Mouse (Mus musculus): Measurements from ENCODE around the gene Fanci.

Gene Fanci

GRCm38 (mm10) chr7:79464776-79465420, 73.2 kb downstream of the Fanci start:
- DNase-seq, result peak; percentile 22

- no peak for DNase-seq
Observed at GRCm38 (mm10) chr7:79465461-79466044, 73.8 kb downstream of the Fanci start.

GRCm38 (mm10) chr7:79466053-79466901, 74.5 kb downstream of the Fanci start, which contains the start of gene Polg:
TSS of gene Polg (minus strand) at chr7:79466362.
- peak; percentile 99 for DNase-seq

GRCm38 (mm10) chr7:79467951-79468350, 76.2 kb downstream of the Fanci start:
- DNase-seq, result no peak

- no peak for DNase-seq
Observed at GRCm38 (mm10) chr7:79468994-79469393, 77.3 kb downstream of the Fanci start.

GRCm38 (mm10) chr7:79469766-79470165, 78.0 kb downstream of the Fanci start:
- no peak for DNase-seq

- DNase-seq, result no peak
Observed at GRCm38 (mm10) chr7:79470718-79471117, 79.0 kb downstream of the Fanci start.

- DNase-seq, result no peak
Observed at GRCm38 (mm10) chr7:79471436-79471835, 79.7 kb downstream of the Fanci start.

- no peak for DNase-seq
Observed at GRCm38 (mm10) chr7:79472792-79473191, 81.1 kb downstream of the Fanci start.

- DNase-seq, result no peak
Observed at GRCm38 (mm10) chr7:79473496-79474194, 81.9 kb downstream of the Fanci start.

GRCm38 (mm10) chr7:79474831-79475399, 83.2 kb downstream of the Fanci start:
- DNase-seq, result no peak

- no peak for DNase-seq
Observed at GRCm38 (mm10) chr7:79486528-79486927, 94.8 kb downstream of the Fanci start.

- DNase-seq, result peak; percentile 41
Observed at GRCm38 (mm10) chr7:79493915-79494314, 102.2 kb downstream of the Fanci start.

- DNase-seq, result peak; percentile 87
Observed at GRCm38 (mm10) chr7:79495988-79496815, 104.5 kb downstream of the Fanci start.

- DNase-seq, result no peak
Observed at GRCm38 (mm10) chr7:79496816-79497328, 105.1 kb downstream of the Fanci start.

- no peak for DNase-seq
Observed at GRCm38 (mm10) chr7:79497701-79498115, 106.0 kb downstream of the Fanci start.

- DNase-seq, result no peak
Observed at GRCm38 (mm10) chr7:79498356-79498755, 106.6 kb downstream of the Fanci start.

- peak; percentile 52 for DNase-seq
Observed at GRCm38 (mm10) chr7:79498965-79499595, 107.4 kb downstream of the Fanci start.

Data from kidney, postnatal 14 days (tissue).